Mouse (Mus musculus) liver, embryonic 15.5 days (tissue): Measurements from ENCODE around the gene Mycbp. TPM values are rescaled to one million over a fixed set of nuclear protein-coding genes. Genes with fewer than 3 reads are reported as not detected.
"Not testable (repeated sequence)": the region's sequence is repeated elsewhere in the genome, so short reads cannot be mapped to it uniquely, and the experiment has no call there.

Source experiments
- ATAC-seq: fragments of 200-750 bp; cut with Nextera tagmentation; 2 replicates; pipeline ENCODE4 v1.8.0; 2017; ENCODE audit warnings: moderate number of reproducible peaks, mild to moderate bottlenecking, moderate library complexity; ENCODE audit not compliant: insufficient read depth
- H3K27ac ChIP-seq: fragments of 300-500 bp; sonication (generic); replicated peaks from 2 replicates; pipeline ENCODE4 v1.5.1; 2015; ENCODE audit warnings: mild to moderate bottlenecking, inconsistent platforms
- H3K27me3 ChIP-seq: fragments of 300-500 bp; sonication (generic); 2 replicates; pipeline ENCODE4 v1.6.1; 2015; ENCODE audit warnings: mild to moderate bottlenecking, inconsistent platforms
- H3K36me3 ChIP-seq: fragments of 300-500 bp; sonication (generic); replicated peaks from 2 replicates; pipeline ENCODE4 v1.6.1; 2015; ENCODE audit warnings: moderate library complexity, mild to moderate bottlenecking, inconsistent platforms
- H3K4me1 ChIP-seq: fragments of 300-500 bp; sonication (generic); replicated peaks from 2 replicates; pipeline ENCODE4 v1.6.1; 2015; ENCODE audit warnings: inconsistent platforms
- H3K4me2 ChIP-seq: fragments of 300-500 bp; sonication (generic); 2 replicates; pipeline ENCODE4 v1.6.1; 2015; ENCODE audit warnings: moderate library complexity, mild to moderate bottlenecking, inconsistent platforms
- H3K4me3 ChIP-seq: fragments of 300-500 bp; sonication (generic); replicated peaks from 2 replicates; pipeline ENCODE4 v1.5.1; 2015; ENCODE audit warnings: mild to moderate bottlenecking, inconsistent platforms
- H3K9ac ChIP-seq: fragments of 300-500 bp; sonication (generic); 2 replicates; pipeline ENCODE4 v1.6.1; 2015; ENCODE audit warnings: moderate library complexity, mild to moderate bottlenecking, inconsistent platforms
- H3K9me3 ChIP-seq: fragments of 300-500 bp; sonication (generic); replicated peaks from 2 replicates; pipeline ENCODE4 v1.6.1; 2016; ENCODE audit warnings: inconsistent platforms
- WGBS: fragments of 180-500 bp; shearing (Covaris S2); methylation state at CpG from one replicate; pipeline ENCODE4 v1.1.7; 2015; ENCODE audit warnings: mixed read lengths; ENCODE audit not compliant: insufficient replicate concordance; 5-methylcytosine and 5-hydroxymethylcytosine counted together
- polyA plus RNA-seq: library from polyadenylated mRNA; unstranded; fragments of >200 nt; fragmentation: Nextera tagmentation; extraction: Ambion mirVana; gene quantifications from 2 replicates; pipeline ENCODE4 v1.2.1, GENCODE M21; 2015

The Mycbp gene
- polyA plus RNA-seq, 1 experiment from 2014 or later = 45.1 TPM

GRCm38 (mm10) chr4:123940878-123941277 is 36.2 kb downstream of the Mycbp start:
- not testable (repeated sequence) for H3K4me1 ChIP-seq, ATAC-seq, H3K4me3 ChIP-seq, H3K9ac ChIP-seq, H3K27me3 ChIP-seq, H3K27ac ChIP-seq, H3K9me3 ChIP-seq, H3K4me2 ChIP-seq
- H3K36me3 ChIP-seq = peaks cover 15% of the 10 kb centered on the region
- WGBS = 29% methylated on average over 7 of the region's 7 CpGs

GRCm38 (mm10) chr4:123946701-123947100 is 42.1 kb downstream of the Mycbp start:
- Histone ChIP-seq H3K4me1 (no peaks in the 10 kb centered on the region), H3K4me3 (no peak overlapping the region), H3K27ac (no peak overlapping the region), H3K4me2 (no peak overlapping the region), H3K9ac (no peak overlapping the region), H3K36me3 (no peaks in the 10 kb centered on the region), H3K9me3 (no peaks in the 10 kb centered on the region), H3K27me3 (no peaks in the 10 kb centered on the region)
- no peak for ATAC-seq
- 78% methylated on average over 4 of the region's 4 CpGs for WGBS

- Histone ChIP-seq H3K36me3 (no peaks in the 10 kb centered on the region), H3K9me3 (no peaks in the 10 kb centered on the region), H3K4me1 (no peaks in the 10 kb centered on the region), H3K27ac (no peak overlapping the region), H3K4me3 (no peak overlapping the region), H3K27me3 (no peaks in the 10 kb centered on the region), H3K9ac (no peak overlapping the region), H3K4me2 (no peak overlapping the region)
- no peak for ATAC-seq
- WGBS = 58% methylated on average over 5 of the region's 5 CpGs
Observed at GRCm38 (mm10) chr4:123947149-123947548, 42.5 kb downstream of the Mycbp start.

DNA sequence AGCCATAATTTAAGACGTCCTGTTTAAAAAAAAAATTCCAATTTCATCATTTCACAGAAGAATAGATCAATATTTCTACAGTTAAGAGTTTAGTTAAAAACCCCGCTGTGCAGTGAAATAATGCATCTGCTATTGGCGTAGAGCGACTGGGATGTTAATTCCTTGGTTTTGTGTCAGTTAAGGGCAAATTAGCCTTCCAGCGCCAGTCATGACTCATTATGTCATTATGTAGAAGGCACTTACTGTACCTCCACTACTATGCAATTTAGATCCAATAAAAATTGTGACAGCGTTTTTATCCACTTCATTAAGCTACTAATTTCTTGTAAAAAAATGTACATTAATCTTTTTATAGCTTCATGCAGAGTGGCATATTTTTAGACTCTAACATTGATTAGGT is 44.3 kb downstream of the Mycbp start:
- no peaks in the 10 kb centered on the region for H3K27me3 ChIP-seq
- H3K4me3 ChIP-seq = no peak overlapping the region
- no peak for ATAC-seq
- H3K4me1 ChIP-seq = no peaks in the 10 kb centered on the region
- H3K4me2 ChIP-seq = no peak overlapping the region
- 75% methylated on average over 6 of the region's 6 CpGs for whole genome bisulfite sequencing
- H3K9ac ChIP-seq = no peak overlapping the region
- no peaks in the 10 kb centered on the region for H3K9me3 ChIP-seq
- H3K36me3 ChIP-seq = no peaks in the 10 kb centered on the region
- no peak overlapping the region for H3K27ac ChIP-seq

DNA sequence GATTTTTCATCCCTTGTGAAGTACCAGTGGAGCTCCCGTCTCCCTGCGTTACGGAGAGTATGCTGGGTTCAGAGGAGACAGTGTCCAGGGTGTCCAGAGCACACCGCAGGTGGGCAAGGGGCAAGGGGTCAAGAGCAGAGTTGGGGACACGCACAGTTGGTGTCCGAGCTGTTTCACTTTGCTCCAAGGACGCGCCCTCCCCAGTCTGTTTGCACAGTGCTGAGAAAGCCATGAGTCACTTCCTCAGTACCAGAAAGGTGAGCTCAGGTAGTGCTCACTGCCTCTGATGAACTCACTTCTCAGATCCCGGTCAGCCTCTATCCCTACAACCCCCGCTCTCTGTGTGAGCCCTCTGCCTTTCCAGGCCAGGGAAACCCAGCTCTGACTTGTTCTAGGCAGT is 45.0 kb downstream of the Mycbp start:
- Histone ChIP-seq H3K4me1 (no peaks in the 10 kb centered on the region), H3K36me3 (no peaks in the 10 kb centered on the region), H3K9me3 (no peaks in the 10 kb centered on the region), H3K9ac (no peak overlapping the region), H3K4me2 (no peak overlapping the region), H3K4me3 (no peak overlapping the region), H3K27ac (no peak overlapping the region), H3K27me3 (no peaks in the 10 kb centered on the region)
- WGBS = 57% methylated on average over 10 of the region's 10 CpGs
- ATAC-seq = no peak

DNA sequence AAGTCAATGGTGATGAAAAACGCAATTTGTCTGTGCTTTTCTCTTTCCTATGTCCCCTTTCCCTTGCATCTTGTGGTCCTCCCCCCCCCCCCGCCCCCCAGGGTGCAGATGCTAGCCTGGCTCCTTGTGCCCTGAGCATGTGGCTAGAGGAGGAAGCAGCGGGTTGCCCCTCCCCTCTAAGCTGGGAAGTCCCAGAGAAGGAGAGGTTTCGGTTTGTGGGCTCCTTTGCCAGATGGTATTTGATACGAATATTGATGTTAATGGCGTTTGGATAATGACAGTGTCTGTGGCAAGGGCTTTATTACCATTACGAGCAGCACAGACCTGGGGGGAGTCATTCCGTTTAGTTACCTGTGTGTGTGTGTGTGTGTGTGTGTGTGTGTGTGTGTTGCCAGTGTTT is 47.4 kb downstream of the Mycbp start:
- WGBS = 21% methylated on average over 8 of the region's 8 CpGs
- H3K36me3 ChIP-seq = no peaks in the 10 kb centered on the region
- H3K27ac ChIP-seq = no peak overlapping the region
- no peak overlapping the region for H3K4me2 ChIP-seq
- ATAC-seq = no peak
- no peaks in the 10 kb centered on the region for H3K9me3 ChIP-seq
- peaks cover 15% of the 10 kb centered on the region for H3K27me3 ChIP-seq
- no peak overlapping the region for H3K9ac ChIP-seq
- 0 out of 2 replicates have a peak, but pooled peaks cover under 1% of the 10 kb centered on the region for H3K4me1 ChIP-seq
- no peak overlapping the region for H3K4me3 ChIP-seq

- H3K27ac ChIP-seq = no peak overlapping the region
- H3K4me1 ChIP-seq = peaks cover 17% of the 10 kb centered on the region; the same call in 1 of the 2 replicates
- no peak overlapping the region for H3K9ac ChIP-seq
- peaks cover 16% of the 10 kb centered on the region for H3K27me3 ChIP-seq
- H3K36me3 ChIP-seq = no peaks in the 10 kb centered on the region
- no peak overlapping the region for H3K4me3 ChIP-seq
- 0 out of 2 replicates have a peak overlapping the region, but pooled peaks have one; percentile 33 for H3K4me2 ChIP-seq
- peak; percentile 52 for ATAC-seq
- whole genome bisulfite sequencing = 7% methylated on average over 31 of the region's 31 CpGs
- H3K9me3 ChIP-seq = no peaks in the 10 kb centered on the region
Observed at GRCm38 (mm10) chr4:123956703-123957491, 52.3 kb downstream of the Mycbp start.

DNA sequence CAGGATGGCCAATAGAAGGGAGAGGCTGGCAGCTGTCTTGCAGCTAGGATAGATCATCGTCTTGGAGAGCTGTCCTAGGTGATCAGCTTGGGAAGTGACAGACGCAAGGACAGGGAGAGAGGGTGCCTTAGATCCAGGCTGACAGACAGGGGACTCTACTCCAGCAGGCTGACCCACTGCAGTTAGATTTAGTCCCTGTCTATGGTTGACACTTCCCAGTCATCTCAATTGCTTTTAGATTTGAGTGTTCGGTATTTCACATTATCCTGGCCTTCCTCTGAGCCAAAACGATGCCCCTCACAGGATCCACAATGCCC is 52.8 kb downstream of the Mycbp start:
- Histone ChIP-seq H3K9ac (no peak overlapping the region), H3K27me3 (peaks cover 16% of the 10 kb centered on the region), H3K4me1 (peaks cover 17% of the 10 kb centered on the region; the same call in 1 of the 2 replicates), H3K4me2 (no peak overlapping the region), H3K9me3 (no peaks in the 10 kb centered on the region), H3K27ac (no peak overlapping the region), H3K4me3 (no peak overlapping the region), H3K36me3 (no peaks in the 10 kb centered on the region)
- peak; percentile 20; the same call in 1 of the 2 replicates for ATAC-seq
- WGBS = 37% methylated on average over 4 of the region's 4 CpGs

DNA sequence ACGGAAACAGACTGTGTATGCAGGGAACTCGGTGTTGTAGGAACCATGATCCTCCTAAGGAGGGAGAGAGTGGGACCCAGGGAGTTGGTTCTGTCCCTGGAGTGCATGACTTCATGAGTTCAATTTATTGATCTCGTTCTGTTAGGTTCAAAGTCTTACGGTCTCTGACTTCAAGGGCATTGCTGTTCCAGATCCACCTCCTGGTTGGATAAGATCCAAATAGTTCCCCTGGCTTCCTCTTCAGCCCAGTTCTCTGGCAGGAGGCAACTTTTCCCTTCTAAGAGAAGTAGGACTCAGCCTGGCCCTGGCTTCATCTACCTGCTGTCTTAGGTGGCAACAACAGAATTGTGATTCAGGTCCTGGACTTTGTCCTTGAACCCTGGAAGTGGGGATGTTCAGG is 53.3 kb downstream of the Mycbp start:
- peaks cover 16% of the 10 kb centered on the region for H3K27me3 ChIP-seq
- H3K27ac ChIP-seq = no peak overlapping the region
- no peak for ATAC-seq
- H3K4me2 ChIP-seq = no peak overlapping the region
- no peaks in the 10 kb centered on the region for H3K36me3 ChIP-seq
- no peaks in the 10 kb centered on the region for H3K9me3 ChIP-seq
- 50% methylated on average over 4 of the region's 4 CpGs for WGBS
- no peak overlapping the region for H3K9ac ChIP-seq
- no peak overlapping the region for H3K4me3 ChIP-seq
- H3K4me1 ChIP-seq = peaks cover 17% of the 10 kb centered on the region; the same call in 1 of the 2 replicates

GRCm38 (mm10) chr4:123960955-123961354 is 56.3 kb downstream of the Mycbp start:
- H3K9ac ChIP-seq = no peak overlapping the region
- no peak overlapping the region for H3K4me3 ChIP-seq
- H3K36me3 ChIP-seq = no peaks in the 10 kb centered on the region
- no peak for ATAC-seq
- WGBS = 53% methylated on average over 4 of the region's 4 CpGs
- H3K4me2 ChIP-seq = no peak overlapping the region
- no peak overlapping the region for H3K27ac ChIP-seq
- H3K27me3 ChIP-seq = peaks cover 11% of the 10 kb centered on the region
- H3K9me3 ChIP-seq = no peaks in the 10 kb centered on the region
- H3K4me1 ChIP-seq = peaks cover 17% of the 10 kb centered on the region; the same call in 1 of the 2 replicates
